Mouse (Mus musculus) hematopoietic multipotent progenitor cell, adult 10-12 weeks (in vitro differentiated cells): ENCODE measurements around the gene Olfr1134. TPM values are rescaled to one million over a fixed set of nuclear protein-coding genes. Genes with fewer than 3 reads are reported as not detected.

ENCODE experiments used
- polyA plus RNA-seq: library from polyadenylated mRNA; stranded (reverse); fragments of >175 nt; gene quantifications from 2 replicates; pipeline ENCODE4 v1.2.3, GENCODE M21; 2012; ENCODE audit warnings: low replicate concordance

The Olfr1134 gene
- not detected in 2 replicates for polyA plus RNA-seq

GRCm38 (mm10) chr2:87658360-87658759, at the start of gene Olfr1134:
TSS of gene Olfr1134 (minus strand) at chr2:87658460.

GRCm38 (mm10) chr2:87693847-87694246, 35.6 kb upstream of the Olfr1134 start, which contains the start of gene Olfr1136:
TSS of gene Olfr1136 (minus strand) at chr2:87693947.

GRCm38 (mm10) chr2:87673564-87673963, 15.3 kb upstream of the Olfr1134 start, which contains the start of gene Olfr1135:
TSS of gene Olfr1135 (minus strand) at chr2:87673664.

GRCm38 (mm10) chr2:87647274-87647673, 11.0 kb downstream of the Olfr1134 start, which contains the start of gene Olfr1133:
TSS of gene Olfr1133 (minus strand) at chr2:87647374.

GRCm38 (mm10) chr2:87637435-87637834, 20.8 kb downstream of the Olfr1134 start, which contains the start of gene Olfr1132:
TSS of gene Olfr1132 (minus strand) at chr2:87637535.

GRCm38 (mm10) chr2:87626804-87627203, 31.5 kb downstream of the Olfr1134 start, which contains the start of gene Olfr1131:
TSS of gene Olfr1131 (plus strand) at chr2:87627104.

GRCm38 (mm10) chr2:87605912-87606311, 52.3 kb downstream of the Olfr1134 start, which contains the start of gene Olfr1130:
TSS of gene Olfr1130 (plus strand) at chr2:87606212.

Other genes starting within 250 kb of the Olfr1134 start
- not detected in 2 replicates for gene Olfr1123, start 241.8 kb downstream of the Olfr1134 start, polyA plus RNA-seq
- not detected in 2 replicates for gene Olfr1124, start 228.2 kb downstream of the Olfr1134 start, polyA plus RNA-seq
- not detected in 2 replicates for gene Olfr1126, start 204.5 kb downstream of the Olfr1134 start, polyA plus RNA-seq
- gene Pramel7, start 161.4 kb downstream of the Olfr1134 start, polyA plus RNA-seq: not detected in 2 replicates
- not detected in 2 replicates for gene Pramel6, start 151.9 kb downstream of the Olfr1134 start, polyA plus RNA-seq
- not detected in 2 replicates for gene Olfr153, start 126.7 kb downstream of the Olfr1134 start, polyA plus RNA-seq
- not detected in 2 replicates for gene Olfr1128, start 112.9 kb downstream of the Olfr1134 start, polyA plus RNA-seq
- gene Olfr1129, start 84.6 kb downstream of the Olfr1134 start, polyA plus RNA-seq: not detected in 2 replicates
- not detected in 2 replicates for gene Olfr1130, start 52.2 kb downstream of the Olfr1134 start, polyA plus RNA-seq
- not detected in 2 replicates for gene Olfr1131, start 31.4 kb downstream of the Olfr1134 start, polyA plus RNA-seq
- not detected in 2 replicates for gene Olfr1132, start 20.9 kb downstream of the Olfr1134 start, polyA plus RNA-seq
- gene Olfr1133, start 11.1 kb downstream of the Olfr1134 start, polyA plus RNA-seq: not detected in 2 replicates
- gene Olfr1135, start 15.2 kb upstream of the Olfr1134 start, polyA plus RNA-seq: not detected in 2 replicates
- gene Olfr1136, start 35.5 kb upstream of the Olfr1134 start, polyA plus RNA-seq: not detected in 2 replicates
- not detected in 2 replicates for gene Olfr1137, start 54.7 kb upstream of the Olfr1134 start, polyA plus RNA-seq
- not detected in 2 replicates for gene Olfr1138, start 81.5 kb upstream of the Olfr1134 start, polyA plus RNA-seq
- gene Olfr1140, start 85.3 kb upstream of the Olfr1134 start, polyA plus RNA-seq: not detected in 2 replicates
- not detected in 2 replicates for gene Olfr1141, start 95.5 kb upstream of the Olfr1134 start, polyA plus RNA-seq
- gene Olfr152, start 121.0 kb upstream of the Olfr1134 start, polyA plus RNA-seq: not detected in 2 replicates
- gene Olfr1143, start 142.1 kb upstream of the Olfr1134 start, polyA plus RNA-seq: not detected in 2 replicates
- not detected in 2 replicates for gene Olfr1145, start 151.4 kb upstream of the Olfr1134 start, polyA plus RNA-seq
- gene Olfr1148, start 172.1 kb upstream of the Olfr1134 start, polyA plus RNA-seq: not detected in 2 replicates
- gene Olfr1150-ps1, start 185.5 kb upstream of the Olfr1134 start, polyA plus RNA-seq: not detected in 2 replicates
- not detected in 2 replicates for gene Olfr1151, start 197.4 kb upstream of the Olfr1134 start, polyA plus RNA-seq
- gene Olfr1152, start 208.0 kb upstream of the Olfr1134 start, polyA plus RNA-seq: not detected in 2 replicates
- 0.12 TPM in 1 of 2 replicates, not detected in the other for gene Olfr1153, start 236.5 kb upstream of the Olfr1134 start, polyA plus RNA-seq
- gene Olfr1154, start 246.7 kb upstream of the Olfr1134 start, polyA plus RNA-seq: not detected in 2 replicates